Mouse (Mus musculus) mesoderm, embryonic 11.5 days (tissue): Measurements from ENCODE around the gene Sipa1l2.

ENCODE experiments used
- DNase-seq: peaks from one replicate; pipeline ENCODE4 v3.0.0-alpha.2; 2012; ENCODE audit warnings: low read depth, low spot score

The Sipa1l2 gene

GRCm38 (mm10) chr8:125580426-125580825 lies 10.8 kb upstream of the Sipa1l2 start:
- no peak for DNase-seq

GRCm38 (mm10) chr8:125576127-125576526 lies 6.5 kb upstream of the Sipa1l2 start:
- no peak for DNase-seq

- DNase-seq, result peak; percentile 59
These were observed 4.7 kb upstream of the Sipa1l2 start for GRCm38 (mm10) chr8:125574280-125574679.

- DNase-seq, result no peak
These were observed 2.6 kb upstream of the Sipa1l2 start for GRCm38 (mm10) chr8:125572246-125572645.

GRCm38 (mm10) chr8:125570835-125571465 lies 1.3 kb upstream of the Sipa1l2 start:
- DNase-seq, result no peak

- no peak for DNase-seq
These were observed 781 bp upstream of the Sipa1l2 start for GRCm38 (mm10) chr8:125570389-125570788.

GRCm38 (mm10) chr8:125568851-125569532 lies 616 bp downstream of the Sipa1l2 start:
- DNase-seq, result peak; percentile 66

GRCm38 (mm10) chr8:125568421-125568850 lies 1.2 kb downstream of the Sipa1l2 start:
- no peak for DNase-seq

GRCm38 (mm10) chr8:125567569-125567968 lies 2.0 kb downstream of the Sipa1l2 start:
- DNase-seq, result no peak

GRCm38 (mm10) chr8:125562878-125563277 lies 6.7 kb downstream of the Sipa1l2 start:
- no peak for DNase-seq

- DNase-seq, result no peak
These were observed 8.7 kb downstream of the Sipa1l2 start for GRCm38 (mm10) chr8:125560825-125561490.

- DNase-seq, result no peak
These were observed 10.4 kb downstream of the Sipa1l2 start for GRCm38 (mm10) chr8:125559066-125559653.

GRCm38 (mm10) chr8:125558109-125559065 lies 11.2 kb downstream of the Sipa1l2 start:
- DNase-seq, result peak; percentile 84

- no peak for DNase-seq
These were observed 12.1 kb downstream of the Sipa1l2 start for GRCm38 (mm10) chr8:125557391-125558108.

GRCm38 (mm10) chr8:125556706-125557105 lies 12.9 kb downstream of the Sipa1l2 start:
- no peak for DNase-seq

- no peak for DNase-seq
These were observed 19.0 kb downstream of the Sipa1l2 start for GRCm38 (mm10) chr8:125550567-125550966.

GRCm38 (mm10) chr8:125547296-125547695 lies 22.3 kb downstream of the Sipa1l2 start:
- no peak for DNase-seq

GRCm38 (mm10) chr8:125545866-125546265 lies 23.7 kb downstream of the Sipa1l2 start:
- DNase-seq, result no peak

GRCm38 (mm10) chr8:125542893-125543613 lies 26.6 kb downstream of the Sipa1l2 start:
- no peak for DNase-seq
